Mouse (Mus musculus) embryo, embryonic 11 days (tissue): ENCODE results near the gene Zswim3.
A peak's percentile ranks its signal among the peaks of the same experiment; 100 is the strongest.

Source experiments
- DNase-seq: peaks from one replicate; pipeline ENCODE4 v3.0.0-alpha.2; 2015

Gene Zswim3

DNA sequence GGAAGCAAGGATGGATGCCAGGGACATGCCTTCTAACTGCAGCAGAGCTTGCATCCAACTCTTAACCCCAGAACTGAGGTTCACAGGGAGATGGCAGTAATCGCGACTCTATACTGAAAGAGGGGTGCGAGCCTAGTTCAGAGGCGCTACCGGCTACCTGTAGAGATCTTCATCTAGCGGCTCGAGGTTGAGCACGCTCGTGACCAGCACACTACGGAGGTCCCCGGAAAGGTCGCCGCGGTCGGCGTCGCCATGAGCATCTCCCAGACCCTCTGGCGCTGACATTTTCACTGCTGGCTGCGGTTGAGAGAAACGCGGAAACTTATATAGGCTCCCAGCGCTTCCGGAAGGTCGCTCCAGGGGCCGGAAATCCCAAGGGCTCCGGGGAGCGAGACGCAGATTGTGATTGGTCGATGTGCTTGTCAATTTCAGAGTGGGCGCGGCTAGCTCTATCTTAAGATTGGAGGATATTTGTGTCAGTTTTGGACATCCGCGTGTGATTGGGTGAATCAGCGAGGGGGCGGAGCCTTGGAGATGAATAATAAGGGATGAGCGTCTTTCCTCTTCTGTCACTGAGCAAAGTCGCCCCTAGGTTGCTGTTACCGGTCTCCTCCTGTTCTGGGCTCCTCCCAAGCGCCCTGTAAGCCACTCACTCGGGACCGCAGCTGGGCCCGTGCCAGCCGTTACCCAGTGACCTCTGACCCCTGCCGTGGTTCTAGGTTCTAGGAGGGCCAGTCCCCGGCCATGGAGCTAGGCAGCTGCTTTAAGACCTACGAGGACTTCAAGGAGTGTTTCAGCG is at the start of gene Zswim3, which contains the start of gene Acot8:
Zswim3 (plus strand) TSS at position 566 of the 799 bp plus-strand sequence.
Acot8 (minus strand) TSS at position 350 of the 799 bp plus-strand sequence.
- peak; percentile 98 for DNase-seq

DNA sequence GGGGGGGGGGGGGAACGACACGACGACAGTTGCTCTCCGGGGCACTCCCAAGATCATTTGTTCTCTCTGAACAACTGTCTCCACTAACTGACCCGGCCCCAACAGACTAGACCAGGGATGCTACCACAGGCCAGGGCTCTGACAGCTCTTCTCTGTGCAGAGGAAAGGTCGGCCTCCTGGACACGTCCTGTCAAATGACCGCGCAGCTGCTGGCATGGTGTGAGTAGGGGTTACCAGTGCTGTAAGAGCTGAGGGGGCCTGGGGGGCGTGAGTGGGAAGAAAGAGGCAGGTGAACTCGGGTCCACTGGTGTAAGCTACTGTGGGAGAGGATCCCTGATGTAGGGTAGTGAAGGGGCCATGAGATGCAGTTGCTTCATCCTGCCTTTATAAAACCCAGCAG is 47.1 kb upstream of the Zswim3 start:
- DNase-seq, result no peak

GRCm38 (mm10) chr2:164758692-164759091 is 46.2 kb upstream of the Zswim3 start:
- DNase-seq, result no peak

GRCm38 (mm10) chr2:164760059-164760833 is 44.7 kb upstream of the Zswim3 start:
- no peak for DNase-seq

- DNase-seq, result no peak
Measured at GRCm38 (mm10) chr2:164761502-164761901, 43.4 kb upstream of the Zswim3 start.

DNA sequence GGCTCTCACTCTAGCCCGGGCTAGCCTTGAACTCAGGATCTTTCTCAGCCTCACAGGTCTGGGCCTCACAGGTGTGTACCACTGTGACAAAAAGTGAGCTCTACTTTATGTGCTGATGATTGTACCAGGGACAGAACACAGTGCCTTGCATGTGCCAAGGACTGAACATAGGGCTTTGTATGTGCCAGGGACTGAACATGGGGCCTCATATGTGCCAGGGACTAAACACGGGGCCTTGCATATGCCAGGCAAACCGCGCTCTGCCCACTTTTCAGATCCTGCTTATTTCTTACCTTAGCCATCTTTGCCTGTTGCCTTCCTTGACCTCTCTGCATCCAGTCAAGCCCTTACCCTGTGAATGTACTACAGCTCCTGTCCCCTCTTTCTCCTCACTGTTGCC is 42.9 kb upstream of the Zswim3 start:
- DNase-seq, result no peak

GRCm38 (mm10) chr2:164762593-164762992 is 42.3 kb upstream of the Zswim3 start:
- no peak for DNase-seq

GRCm38 (mm10) chr2:164765841-164766240 is 39.1 kb upstream of the Zswim3 start:
- no peak for DNase-seq

GRCm38 (mm10) chr2:164767812-164768540 is 36.9 kb upstream of the Zswim3 start:
- DNase-seq, result no peak

DNA sequence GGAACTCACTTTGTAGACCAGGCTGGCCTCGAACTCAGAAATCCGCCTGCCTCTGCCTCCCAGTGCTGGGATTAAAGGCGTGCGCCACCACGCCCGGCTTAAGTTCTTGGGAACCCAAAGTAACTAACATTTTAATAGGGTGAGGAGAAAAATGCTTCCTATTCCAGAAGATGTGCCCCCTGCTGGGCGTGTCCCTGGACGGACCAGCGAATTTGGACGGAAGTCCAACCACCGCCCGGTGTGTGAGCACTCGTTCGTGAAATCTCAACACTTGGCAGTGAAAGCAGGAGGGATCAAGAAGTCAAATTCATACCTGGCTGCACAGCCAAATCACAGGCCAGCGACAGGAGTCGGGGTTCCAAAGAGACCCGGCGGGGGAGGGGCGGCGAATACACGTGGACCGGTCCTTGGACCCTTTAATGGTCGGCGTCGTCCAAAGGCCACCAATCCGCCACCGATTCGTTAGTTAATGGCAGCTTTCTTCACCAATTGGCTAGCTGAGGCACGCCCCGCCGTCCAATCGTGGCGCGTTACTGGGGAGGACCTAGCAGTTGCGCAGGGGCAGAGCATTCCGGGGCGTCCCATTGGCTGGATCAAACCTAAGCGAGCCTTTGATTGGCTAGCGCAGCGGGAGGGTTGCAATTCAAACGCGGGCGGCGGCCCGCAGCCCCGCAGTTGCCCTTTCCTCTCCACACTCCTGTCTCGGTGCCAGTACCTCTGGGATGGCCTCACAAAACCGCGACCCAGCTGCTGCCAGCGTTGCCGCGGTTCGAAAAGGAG is 35.5 kb upstream of the Zswim3 start, which contains the start of gene Ube2c:
Ube2c (plus strand) TSS at position 641 of the 780 bp plus-strand sequence.
- DNase-seq, result peak; percentile 99

- DNase-seq, result no peak
Measured at GRCm38 (mm10) chr2:164770279-164770678, 34.6 kb upstream of the Zswim3 start.

GRCm38 (mm10) chr2:164771123-164771522 is 33.8 kb upstream of the Zswim3 start:
- no peak for DNase-seq

DNA sequence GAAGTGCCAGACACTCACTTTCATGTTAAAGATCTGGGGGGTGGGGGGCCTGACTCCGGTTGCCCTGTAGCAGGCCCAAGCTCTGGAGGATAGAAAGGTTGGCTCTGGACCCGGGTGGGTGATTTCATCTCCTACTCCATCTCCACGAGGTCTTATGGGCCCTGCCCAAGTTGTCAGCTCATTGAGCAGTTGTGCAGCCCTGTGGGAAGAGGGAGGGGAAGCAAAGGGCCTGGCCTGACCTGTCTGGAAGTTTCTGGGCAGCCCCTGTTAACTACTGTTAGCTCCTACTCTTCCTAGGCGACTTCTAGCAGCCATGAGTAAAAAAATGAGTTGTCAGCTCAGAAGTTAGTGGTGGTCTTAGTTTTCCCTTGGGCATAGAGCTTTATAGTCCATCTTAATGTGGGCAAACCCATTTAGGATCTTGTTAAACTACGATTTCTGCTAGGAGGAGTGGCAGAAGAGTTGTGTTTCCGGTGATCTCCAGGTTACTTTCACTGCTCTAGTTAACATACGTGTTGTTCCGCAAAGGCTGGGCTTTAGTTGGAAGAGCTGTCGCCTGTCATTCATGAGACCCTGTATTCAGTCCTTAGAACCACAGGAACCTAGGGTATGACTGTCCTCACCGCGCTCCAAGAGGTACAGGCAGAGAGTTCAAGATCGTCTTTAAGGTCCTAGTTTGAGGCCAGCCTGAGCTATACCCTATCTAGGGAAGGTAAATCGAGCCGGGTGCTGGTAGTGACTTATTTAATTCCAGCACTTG is 31.5 kb upstream of the Zswim3 start:
- DNase-seq, result no peak

- DNase-seq, result no peak
Measured at GRCm38 (mm10) chr2:164773989-164774364, 30.9 kb upstream of the Zswim3 start.

DNA sequence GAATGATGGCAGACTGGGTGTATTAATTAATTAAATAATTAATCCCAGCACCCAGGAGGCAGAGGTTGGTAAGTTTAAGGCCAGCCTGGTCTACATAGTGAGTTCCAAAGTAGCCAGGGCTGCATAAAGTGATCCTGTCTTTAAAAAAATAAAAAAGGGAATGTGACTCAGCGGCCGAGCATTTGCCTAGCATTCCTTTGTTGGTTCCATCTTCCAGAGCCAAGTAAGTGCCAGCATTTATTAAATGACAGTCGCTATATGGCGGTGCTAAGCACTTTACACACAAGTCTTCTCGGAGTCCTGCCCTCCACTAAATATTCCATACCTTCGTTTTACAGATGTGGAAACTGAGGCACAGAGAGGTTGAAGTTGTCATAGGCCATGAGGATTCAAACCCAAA is 28.8 kb upstream of the Zswim3 start:
- no peak for DNase-seq

DNA sequence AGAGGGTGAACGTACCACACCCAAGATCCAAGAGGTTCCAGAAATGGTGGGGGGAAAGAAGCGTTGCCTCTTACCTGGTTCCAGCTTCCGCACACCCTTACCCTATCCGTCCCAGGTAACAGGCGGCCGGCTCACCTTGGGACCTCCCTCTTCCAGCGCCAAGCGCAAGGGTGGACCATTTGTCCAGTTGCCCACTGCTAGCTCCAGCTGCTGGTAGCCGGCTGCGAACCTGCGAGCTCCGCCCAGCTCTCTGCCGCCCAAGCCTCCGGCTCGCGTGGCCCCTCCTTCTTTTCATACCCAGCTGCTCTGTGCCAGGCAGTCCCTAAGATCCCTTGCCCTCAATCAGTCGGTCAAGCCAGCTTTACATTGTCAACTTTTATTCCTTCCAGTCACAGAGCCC is 28.1 kb upstream of the Zswim3 start:
- DNase-seq, result no peak

- no peak for DNase-seq
Measured at GRCm38 (mm10) chr2:164777246-164778014, 27.5 kb upstream of the Zswim3 start.

GRCm38 (mm10) chr2:164778015-164778287 is 26.9 kb upstream of the Zswim3 start:
- DNase-seq, result no peak

DNA sequence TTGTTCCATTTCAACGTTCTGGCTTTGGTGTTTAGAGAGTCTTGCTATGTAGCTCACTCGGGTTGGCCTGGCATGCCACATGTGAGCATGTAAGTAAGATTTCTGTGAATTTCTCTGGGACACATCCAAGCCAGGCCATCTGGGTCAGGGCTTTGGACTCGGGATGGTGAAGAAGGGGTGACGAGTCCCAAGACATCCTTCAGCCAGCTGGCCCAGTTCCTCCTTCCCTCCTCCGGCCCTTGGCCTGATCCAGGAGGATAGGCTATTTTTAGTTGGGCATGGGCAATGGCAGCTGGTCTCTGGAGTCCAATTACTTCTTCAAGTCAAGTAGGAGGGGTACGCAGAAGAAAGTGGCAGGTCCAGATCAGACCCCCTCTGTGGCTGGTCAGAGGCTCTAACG is 26.1 kb upstream of the Zswim3 start:
- DNase-seq, result no peak

- DNase-seq, result no peak
Measured at GRCm38 (mm10) chr2:164779481-164780086, 25.3 kb upstream of the Zswim3 start, which contains the start of gene Tnnc2. Tnnc2 (minus strand) TSS chr2:164779967.

GRCm38 (mm10) chr2:164781876-164782275 is 23.0 kb upstream of the Zswim3 start:
- DNase-seq, result no peak
